Mouse (Mus musculus): ENCODE measurements at regions not wholly inside any gene's neighbourhood (a gene's known extent, or its start where the extent isn't known, plus 50 kb on each side); places are given as distances from the start of the nearest gene placed in this dataset.

DNA sequence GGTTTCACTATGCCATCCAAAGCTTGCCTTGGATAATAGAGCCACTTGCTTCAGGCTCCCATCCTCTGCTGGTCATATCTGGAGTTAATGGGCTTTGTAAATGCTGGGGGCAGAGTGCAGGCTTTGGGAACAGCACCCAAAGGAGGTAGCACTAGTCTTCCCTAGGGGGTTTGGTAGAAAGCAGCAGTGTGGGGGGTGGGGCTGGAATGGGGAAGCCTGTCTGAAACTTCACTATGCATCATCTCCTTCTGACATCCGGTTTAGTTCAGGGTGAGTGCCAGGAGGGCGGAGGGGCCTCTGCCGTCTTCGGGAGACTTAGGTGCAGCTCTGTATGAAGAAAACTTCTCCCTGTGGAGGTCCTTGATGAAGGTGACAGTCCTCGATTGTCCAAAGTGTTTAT, 124.8 kb downstream of the Cd24a start:
- ATAC-seq (ENCODE audit: insufficient number of reproducible peaks, insufficient read depth, low FRiP score, low TSS enrichment) = no peak

DNA sequence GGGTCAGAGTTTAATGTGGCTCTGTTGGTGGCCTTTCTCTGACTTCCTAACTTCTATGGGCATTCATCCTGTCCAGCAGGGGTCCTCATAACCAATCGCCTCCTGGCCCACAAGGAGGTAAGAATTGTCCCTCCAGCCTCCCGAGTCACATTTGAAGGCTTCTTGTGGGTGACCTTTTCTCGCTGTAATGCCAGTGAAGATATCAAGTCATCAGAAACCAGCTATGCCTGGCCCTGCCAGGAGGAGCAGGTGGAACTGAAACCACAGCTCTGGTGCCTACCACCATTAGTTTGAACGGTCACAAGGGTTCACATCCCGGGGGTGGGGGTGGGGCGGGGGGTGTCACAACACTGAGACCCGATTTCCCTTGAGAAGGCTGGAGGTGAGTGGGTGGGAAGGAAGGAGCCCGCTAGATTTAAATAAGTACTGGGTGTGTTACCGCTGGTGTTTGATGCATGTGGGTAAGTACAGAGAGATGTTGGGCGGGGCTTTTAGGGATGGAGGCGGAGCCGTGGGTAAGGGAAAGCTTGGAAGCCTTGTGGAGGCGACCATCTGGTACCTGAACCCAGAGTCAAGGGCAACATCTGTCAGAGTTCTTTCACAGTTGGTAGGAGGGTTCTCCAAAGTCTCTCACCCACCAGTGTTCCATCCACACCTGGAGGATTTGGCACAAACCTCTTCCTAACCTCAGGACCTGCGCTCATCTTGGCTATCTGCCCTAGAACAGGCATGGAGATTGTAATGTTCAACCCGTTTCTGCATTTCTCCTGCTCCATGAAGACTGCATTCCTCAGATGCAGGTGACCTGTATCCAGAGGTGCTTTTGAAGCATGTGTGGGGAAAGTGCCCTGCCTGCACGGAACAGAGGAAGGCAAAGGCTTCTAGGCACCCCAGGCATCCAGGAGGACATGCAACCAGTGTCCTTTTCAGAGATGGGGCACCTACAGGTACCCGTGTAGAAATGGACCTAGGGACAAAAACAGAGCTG, 128.2 kb downstream of the Cd24a start:
- H3K27me3 ChIP-seq = peaks cover 10% of the 10 kb centered on the region; the same call in 1 of the 2 replicates
- no peak overlapping the region for H3K27ac ChIP-seq
- no peak overlapping the region for H3K4me2 ChIP-seq (replicated peaks)
- WGBS = 65% methylated on average over 17 of the region's 17 CpGs
- H3K36me3 ChIP-seq = no peaks in the 10 kb centered on the region
- no peak overlapping the region for H3K9ac ChIP-seq
- no peak overlapping the region for H3K4me3 ChIP-seq
- no peak for ATAC-seq (ENCODE audit: insufficient number of reproducible peaks, insufficient read depth, low FRiP score, low TSS enrichment)
- H3K4me1 ChIP-seq = no peaks in the 10 kb centered on the region; the same call in 1 of the 2 replicates
- H3K9me3 ChIP-seq = no peaks in the 10 kb centered on the region

More for the DNA sequence above, 124.8 kb downstream of the Cd24a start:
- no peaks in the 10 kb centered on the region for H3K36me3 ChIP-seq
- H3K4me1 ChIP-seq = no peaks in the 10 kb centered on the region; the same call in 1 of the 2 replicates
- peaks cover 10% of the 10 kb centered on the region; the same call in 1 of the 2 replicates for H3K27me3 ChIP-seq
- no peak overlapping the region for H3K9ac ChIP-seq
- no peaks in the 10 kb centered on the region for H3K9me3 ChIP-seq
- H3K27ac ChIP-seq = no peak overlapping the region
- H3K4me3 ChIP-seq = no peak overlapping the region
- H3K4me2 ChIP-seq (replicated peaks) = no peak overlapping the region
- whole genome bisulfite sequencing = 87% methylated on average over 5 of the region's 5 CpGs

DNA sequence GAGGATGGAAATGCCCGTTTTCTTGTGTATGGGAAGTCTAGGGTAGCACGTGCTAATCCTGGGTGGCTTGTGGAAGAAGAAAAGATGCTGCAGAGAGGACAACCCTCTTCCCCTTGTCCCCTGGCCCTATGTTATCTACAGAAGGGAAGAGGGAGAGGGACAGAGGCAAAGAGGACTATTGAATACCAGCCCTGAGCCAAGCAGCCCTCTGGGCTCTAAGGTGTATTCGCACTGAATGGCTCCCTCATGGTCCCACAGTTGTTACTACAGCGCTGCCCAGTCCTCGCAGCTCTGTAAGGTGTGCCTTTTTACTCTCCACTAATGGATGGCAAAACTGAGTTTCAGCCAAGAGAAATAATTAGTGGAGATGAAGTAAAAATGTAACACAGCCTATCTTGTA, 128.9 kb downstream of the Cd24a start:
- Histone ChIP-seq H3K36me3 (no peaks in the 10 kb centered on the region), H3K27ac (no peak overlapping the region), H3K4me3 (no peak overlapping the region), H3K4me2 (replicated peaks) (no peak overlapping the region), H3K27me3 (peaks cover 10% of the 10 kb centered on the region; the same call in 1 of the 2 replicates), H3K9ac (no peak overlapping the region), H3K9me3 (no peaks in the 10 kb centered on the region), H3K4me1 (no peaks in the 10 kb centered on the region; the same call in 1 of the 2 replicates)
- 84% methylated on average over 5 of the region's 5 CpGs for WGBS
- ATAC-seq (ENCODE audit: insufficient number of reproducible peaks, insufficient read depth, low FRiP score, low TSS enrichment) = no peak

DNA sequence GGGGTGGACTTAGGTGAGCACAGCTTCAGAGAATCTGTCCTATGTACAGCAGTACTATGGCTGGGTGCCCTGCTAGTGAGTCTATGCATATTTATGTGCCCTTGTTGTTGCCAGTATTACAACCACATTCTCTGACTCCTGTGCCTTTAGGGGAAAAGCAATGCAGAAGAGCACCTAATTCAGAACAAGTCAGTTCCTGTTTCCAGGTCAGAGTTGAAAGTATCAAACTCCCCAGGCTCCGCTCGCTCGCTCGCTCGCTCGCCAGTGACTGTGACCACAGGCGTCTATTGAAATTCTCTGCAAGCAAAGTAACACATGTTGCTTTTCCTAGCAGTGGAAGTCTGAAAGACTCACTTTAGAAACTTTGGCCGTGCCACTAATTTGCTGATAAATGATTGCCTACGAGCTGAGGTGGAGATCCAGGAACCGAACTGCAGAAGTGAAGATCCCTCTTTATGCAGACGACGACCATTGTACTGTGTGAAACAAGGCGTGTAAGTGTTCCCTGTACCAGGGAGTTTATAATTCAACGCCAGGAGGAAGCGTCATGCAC, 129.8 kb downstream of the Cd24a start:
- Histone ChIP-seq H3K27ac (no peak overlapping the region), H3K4me2 (replicated peaks) (no peak overlapping the region), H3K36me3 (no peaks in the 10 kb centered on the region)

DNA sequence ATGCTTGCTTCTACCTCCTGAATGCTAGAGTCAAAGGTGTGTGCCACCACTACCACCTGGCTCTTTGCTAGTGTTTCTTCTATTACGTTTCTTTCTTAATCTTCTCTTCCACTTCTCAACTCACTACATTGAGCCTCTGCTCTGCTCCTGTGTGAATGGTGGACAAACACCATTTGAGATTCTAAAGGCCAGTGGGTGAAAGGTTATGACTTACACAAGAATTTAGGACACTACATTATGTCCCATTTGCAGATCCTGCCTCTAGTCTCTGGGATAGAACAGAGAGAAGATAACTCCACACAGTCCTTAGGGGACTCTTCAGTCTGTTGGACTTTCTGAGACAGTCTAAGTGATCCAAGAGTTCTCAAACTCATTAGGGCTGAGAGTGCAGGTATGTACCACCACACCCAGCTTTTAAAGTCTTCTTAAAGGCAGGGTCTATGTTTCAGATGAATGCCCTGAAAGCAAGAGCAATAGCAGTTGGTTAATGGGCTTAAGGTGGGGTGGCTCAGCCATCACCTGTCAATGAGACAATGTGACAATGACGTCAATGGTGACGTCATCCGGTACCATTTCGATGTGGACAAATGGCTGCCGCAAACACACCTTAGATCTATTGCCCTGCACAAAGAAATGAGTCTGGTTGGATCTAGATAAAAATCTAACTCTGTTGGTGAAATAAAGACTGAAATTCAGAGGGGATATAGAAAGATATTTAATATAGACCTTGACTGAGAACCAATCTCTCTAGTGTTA, 131.4 kb downstream of the Cd24a start:
- no peak for ATAC-seq (ENCODE audit: insufficient number of reproducible peaks, insufficient read depth, low FRiP score, low TSS enrichment)
- Histone ChIP-seq H3K4me1 (no peaks in the 10 kb centered on the region; the same call in 1 of the 2 replicates), H3K4me2 (replicated peaks) (no peak overlapping the region), H3K27me3 (peaks cover 10% of the 10 kb centered on the region; the same call in 1 of the 2 replicates), H3K9me3 (no peaks in the 10 kb centered on the region), H3K4me3 (no peak overlapping the region), H3K27ac (no peak overlapping the region), H3K36me3 (no peaks in the 10 kb centered on the region), H3K9ac (no peak overlapping the region)
- WGBS = 92% methylated on average over 6 of the region's 6 CpGs

More for the DNA sequence above, 129.8 kb downstream of the Cd24a start:
- no peak overlapping the region for H3K4me3 ChIP-seq
- 45% methylated on average over 15 of the region's 15 CpGs for WGBS
- H3K9ac ChIP-seq = no peak overlapping the region
- peaks cover 10% of the 10 kb centered on the region; the same call in 1 of the 2 replicates for H3K27me3 ChIP-seq
- no peaks in the 10 kb centered on the region; the same call in 1 of the 2 replicates for H3K4me1 ChIP-seq
- no peak for ATAC-seq (ENCODE audit: insufficient number of reproducible peaks, insufficient read depth, low FRiP score, low TSS enrichment)
- no peaks in the 10 kb centered on the region for H3K9me3 ChIP-seq

DNA sequence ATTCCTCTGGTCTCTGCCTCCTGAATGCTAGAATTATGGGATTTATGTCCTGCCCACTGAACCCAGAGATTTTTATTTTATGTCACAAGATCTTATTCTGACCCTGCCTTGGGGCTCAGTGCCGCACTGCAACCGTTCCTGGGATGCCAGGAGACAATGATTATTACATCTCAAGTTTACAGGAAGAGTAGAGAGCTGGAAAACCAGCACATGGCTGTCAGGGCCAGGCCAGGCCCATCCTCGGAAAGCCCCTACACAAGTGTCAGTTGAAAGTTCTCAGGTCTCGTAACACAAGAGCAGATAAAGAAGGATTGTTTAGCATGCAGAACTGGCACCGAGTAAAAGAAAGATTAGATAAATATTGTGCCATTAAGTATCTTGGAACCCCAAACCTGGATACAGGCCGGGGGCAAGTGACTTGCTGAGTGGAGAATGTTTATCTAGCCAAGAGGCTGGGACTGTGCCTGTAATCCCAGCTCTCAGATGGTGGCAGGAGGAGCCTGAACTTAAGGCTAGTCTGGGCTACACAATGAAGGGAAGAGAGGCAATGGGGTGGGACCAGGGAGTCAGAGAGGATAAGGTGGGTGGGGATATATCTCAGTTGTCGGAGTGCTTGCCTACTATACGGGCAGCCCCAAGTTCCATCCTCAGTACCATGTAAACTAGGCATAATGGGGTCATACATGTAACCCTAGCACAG, 132.3 kb downstream of the Cd24a start:
- no peak overlapping the region for H3K4me3 ChIP-seq
- peaks cover 10% of the 10 kb centered on the region; the same call in 1 of the 2 replicates for H3K27me3 ChIP-seq
- no peak for ATAC-seq (ENCODE audit: insufficient number of reproducible peaks, insufficient read depth, low FRiP score, low TSS enrichment)
- no peaks in the 10 kb centered on the region for H3K9me3 ChIP-seq
- H3K27ac ChIP-seq = no peak overlapping the region
- H3K4me1 ChIP-seq = no peaks in the 10 kb centered on the region; the same call in 1 of the 2 replicates
- no peaks in the 10 kb centered on the region for H3K36me3 ChIP-seq
- no peak overlapping the region for H3K4me2 ChIP-seq (replicated peaks)
- no peak overlapping the region for H3K9ac ChIP-seq
- 85% methylated on average over 8 of the region's 8 CpGs for WGBS

DNA sequence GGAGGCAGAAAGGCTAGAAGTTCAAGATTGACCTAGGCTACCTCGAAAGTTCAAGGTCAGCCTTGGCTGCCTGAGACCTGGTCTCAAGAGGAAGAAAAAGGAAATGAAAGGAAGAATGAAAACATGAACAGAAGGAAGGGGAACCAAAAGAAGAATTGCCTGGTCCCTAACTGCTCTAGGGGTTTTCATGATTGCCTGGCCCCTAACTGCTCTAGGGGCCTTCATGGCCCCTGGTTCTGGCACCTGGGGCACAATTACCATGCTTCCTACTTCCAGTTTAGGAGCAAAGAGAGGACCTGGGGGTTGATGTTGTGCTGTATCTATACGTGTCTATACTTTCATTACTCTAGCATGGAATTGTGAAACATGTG, 132.8 kb downstream of the Cd24a start:
- H3K4me3 ChIP-seq = no peak overlapping the region
- no peak overlapping the region for H3K4me2 ChIP-seq (replicated peaks)
- no peak for ATAC-seq (ENCODE audit: insufficient number of reproducible peaks, insufficient read depth, low FRiP score, low TSS enrichment)
- no peak overlapping the region for H3K9ac ChIP-seq
- no peaks in the 10 kb centered on the region; the same call in 1 of the 2 replicates for H3K4me1 ChIP-seq
- H3K27ac ChIP-seq = no peak overlapping the region
- no peaks in the 10 kb centered on the region for H3K9me3 ChIP-seq
- no peaks in the 10 kb centered on the region for H3K36me3 ChIP-seq
- peaks cover 6% of the 10 kb centered on the region; the same call in 1 of the 2 replicates for H3K27me3 ChIP-seq
- 92% methylated on average over 2 of the region's 2 CpGs for WGBS

DNA sequence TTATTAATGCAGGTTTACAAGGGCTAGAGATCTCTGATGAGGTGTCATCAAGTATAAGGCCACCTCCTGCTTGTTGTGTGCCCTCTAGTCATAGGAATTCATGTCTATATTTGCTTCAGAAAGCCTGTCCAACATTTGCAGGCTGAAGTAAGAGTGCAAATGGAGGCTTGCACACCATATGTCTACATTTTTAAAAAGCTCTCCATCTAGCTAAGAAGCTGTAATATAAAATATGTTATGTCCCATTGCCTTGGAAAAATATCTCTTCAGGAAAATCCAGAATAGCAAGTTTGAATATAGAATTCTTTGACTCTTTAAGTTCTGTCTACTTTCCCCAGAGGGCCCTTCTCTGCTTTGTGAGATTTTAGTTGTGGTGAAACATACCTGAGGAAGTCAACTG, 134.6 kb downstream of the Cd24a start:
- Histone ChIP-seq H3K27ac (no peak overlapping the region), H3K4me3 (no peak overlapping the region), H3K9ac (no peak overlapping the region), H3K9me3 (no peaks in the 10 kb centered on the region), H3K27me3 (no peaks in the 10 kb centered on the region), H3K4me1 (no peaks in the 10 kb centered on the region; the same call in 1 of the 2 replicates), H3K4me2 (replicated peaks) (no peak overlapping the region), H3K36me3 (no peaks in the 10 kb centered on the region)
- no peak for ATAC-seq (ENCODE audit: insufficient number of reproducible peaks, insufficient read depth, low FRiP score, low TSS enrichment)

DNA sequence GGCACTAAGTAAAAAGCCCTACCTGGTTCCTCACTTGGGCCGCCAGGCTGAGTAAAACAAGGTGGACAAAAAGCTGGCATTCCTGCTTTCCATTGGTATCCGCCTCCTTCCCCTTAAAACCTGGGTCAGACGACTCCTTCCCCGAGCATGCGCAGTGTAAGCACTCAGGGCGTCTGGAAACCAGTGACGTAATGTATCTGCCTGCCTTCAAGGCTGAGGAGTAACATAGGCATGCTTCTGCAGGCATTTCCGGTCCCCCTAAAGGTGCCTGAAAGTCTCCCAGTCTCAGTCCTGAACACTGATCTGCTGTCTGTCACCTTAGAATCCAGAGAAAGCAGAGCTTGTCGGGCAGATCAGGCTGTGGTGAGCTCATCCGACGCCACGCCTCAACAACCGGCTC, 140.7 kb downstream of the Cd24a start:
- ATAC-seq (ENCODE audit: insufficient number of reproducible peaks, insufficient read depth, low FRiP score, low TSS enrichment) = no peak
- Histone ChIP-seq H3K27ac (no peak overlapping the region), H3K4me3 (no peak overlapping the region)

DNA sequence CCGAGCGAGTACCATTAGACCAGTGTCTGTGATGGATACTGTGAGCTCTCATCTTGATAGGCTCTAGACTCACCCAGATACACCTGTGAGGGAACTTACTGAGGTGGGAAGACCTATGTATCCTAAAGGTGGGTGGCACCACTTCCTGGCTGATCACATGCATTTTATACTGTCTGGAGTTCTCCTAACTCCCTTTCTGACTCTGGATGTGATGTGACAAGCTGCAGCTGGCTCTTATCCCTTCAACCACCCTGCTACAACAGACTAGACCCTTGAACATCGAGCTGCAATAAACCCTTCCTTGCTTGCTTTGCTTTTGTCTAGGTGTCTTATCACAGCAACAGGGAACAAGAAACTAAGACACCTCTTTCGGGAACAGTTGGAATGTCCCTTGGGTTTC, 143.3 kb downstream of the Cd24a start:
- ATAC-seq (ENCODE audit: insufficient number of reproducible peaks, insufficient read depth, low FRiP score, low TSS enrichment) = no peak
- Histone ChIP-seq H3K9me3 (no peaks in the 10 kb centered on the region), H3K9ac (no peak overlapping the region), H3K4me1 (peaks cover 34% of the 10 kb centered on the region), H3K4me3 (no peak overlapping the region), H3K4me2 (replicated peaks) (no peak overlapping the region), H3K27me3 (no peaks in the 10 kb centered on the region), H3K27ac (no peak overlapping the region), H3K36me3 (no peaks in the 10 kb centered on the region)
- WGBS = 70% methylated on average over 4 of the region's 4 CpGs

More for the DNA sequence above, 140.7 kb downstream of the Cd24a start:
- Histone ChIP-seq H3K9ac (no peak overlapping the region), H3K4me2 (replicated peaks) (no peak overlapping the region; the same call in 1 of the 2 replicates), H3K36me3 (no peaks in the 10 kb centered on the region), H3K27me3 (no peaks in the 10 kb centered on the region), H3K4me1 (peaks cover 29% of the 10 kb centered on the region), H3K9me3 (no peaks in the 10 kb centered on the region)
- WGBS = 38% methylated on average over 13 of the region's 13 CpGs

DNA sequence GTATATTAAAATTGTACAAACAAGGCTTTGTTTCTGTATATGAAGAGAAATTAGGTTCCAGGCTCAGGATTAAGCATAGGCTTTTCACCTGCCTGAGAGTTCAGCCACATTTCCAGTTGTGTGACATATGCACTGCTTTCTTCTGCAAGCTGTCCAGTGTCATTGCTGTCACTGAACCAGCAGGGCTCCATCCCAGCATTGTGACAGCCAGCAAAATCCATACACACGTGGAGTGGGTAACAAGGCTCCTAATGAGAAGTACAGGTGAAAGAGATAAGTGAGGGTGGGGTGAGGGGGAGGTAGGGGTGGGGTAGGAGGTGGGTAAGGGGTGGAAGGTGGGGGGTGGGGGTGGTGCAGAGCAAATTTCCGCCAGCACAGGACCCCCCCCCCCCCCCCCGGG, 144.1 kb downstream of the Cd24a start:
- Histone ChIP-seq H3K27ac (peak overlapping the region; percentile 89), H3K4me1 (peaks cover 34% of the 10 kb centered on the region), H3K9ac (no peak overlapping the region), H3K9me3 (no peaks in the 10 kb centered on the region), H3K4me2 (replicated peaks) (peak overlapping the region; percentile 59), H3K4me3 (no peak overlapping the region), H3K36me3 (no peaks in the 10 kb centered on the region), H3K27me3 (no peaks in the 10 kb centered on the region)
- 4% methylated on average over 3 of the region's 3 CpGs for WGBS
- ATAC-seq (ENCODE audit: insufficient number of reproducible peaks, insufficient read depth, low FRiP score, low TSS enrichment) = no peak
